Mouse (Mus musculus) 3134 (cell line): ENCODE data around the gene Mcm2.

Experiments used
- DNase-seq: peaks from one replicate; pipeline ENCODE4 v3.0.0-alpha.2; 2011; ENCODE audit warnings: low spot score; ENCODE audit not compliant: insufficient read length; ENCODE audit errors: extremely low read depth

Mcm2 gene

DNA sequence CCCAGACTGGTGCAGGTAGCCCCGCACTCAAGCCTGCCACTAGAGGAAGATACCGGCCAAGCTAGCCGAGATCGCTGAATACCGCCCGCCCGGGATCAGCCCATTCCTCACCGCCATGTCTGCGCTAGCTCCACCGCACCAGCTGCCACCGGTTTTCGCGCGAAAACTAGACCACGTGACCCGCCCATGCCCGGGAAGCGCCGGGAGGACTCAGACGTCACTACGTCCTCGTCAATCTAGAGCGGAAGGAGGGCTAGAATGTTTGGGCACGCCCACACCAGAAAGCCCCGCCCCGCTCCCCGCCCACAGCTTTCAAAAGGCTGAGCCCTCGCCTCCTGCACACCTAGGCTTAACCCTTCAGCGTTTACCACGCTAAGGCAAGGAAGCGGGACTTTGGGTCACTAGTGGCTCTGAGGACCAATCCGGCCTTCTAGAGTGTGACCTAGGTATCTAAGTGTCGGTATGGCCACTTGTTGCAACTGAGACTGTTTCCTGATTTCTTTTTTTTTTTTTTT, at the start of gene Mcm2:
TSS of gene Mcm2 (minus strand) at position 247 of the 515 bp plus-strand sequence.
- DNase-seq, result peak; percentile 94

- DNase-seq, result no peak
These were observed 49.2 kb upstream of the Mcm2 start for GRCm38 (mm10) chr6:88947771-88948170.

DNA sequence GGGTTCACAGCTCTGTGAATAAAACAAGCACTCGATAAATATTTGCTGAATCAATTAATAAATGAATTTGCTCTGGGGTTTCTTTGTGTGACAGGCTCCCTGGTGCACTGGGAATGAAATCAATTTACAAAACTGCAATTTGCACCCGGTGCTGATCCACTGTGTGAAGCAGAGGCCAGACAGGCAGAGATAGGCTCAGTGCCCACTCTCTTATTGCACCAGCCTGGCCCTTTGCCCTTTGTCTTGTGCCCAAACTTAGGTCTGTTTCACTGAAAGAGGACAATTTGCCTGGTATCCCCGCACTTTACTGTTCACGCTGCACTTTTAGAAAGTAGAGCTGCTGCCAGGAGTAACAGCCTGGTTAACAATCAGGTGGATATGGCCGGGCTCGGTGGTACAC, 47.9 kb upstream of the Mcm2 start:
- DNase-seq, result no peak

- no peak for DNase-seq
These were observed 45.1 kb upstream of the Mcm2 start for GRCm38 (mm10) chr6:88943666-88944065.

DNA sequence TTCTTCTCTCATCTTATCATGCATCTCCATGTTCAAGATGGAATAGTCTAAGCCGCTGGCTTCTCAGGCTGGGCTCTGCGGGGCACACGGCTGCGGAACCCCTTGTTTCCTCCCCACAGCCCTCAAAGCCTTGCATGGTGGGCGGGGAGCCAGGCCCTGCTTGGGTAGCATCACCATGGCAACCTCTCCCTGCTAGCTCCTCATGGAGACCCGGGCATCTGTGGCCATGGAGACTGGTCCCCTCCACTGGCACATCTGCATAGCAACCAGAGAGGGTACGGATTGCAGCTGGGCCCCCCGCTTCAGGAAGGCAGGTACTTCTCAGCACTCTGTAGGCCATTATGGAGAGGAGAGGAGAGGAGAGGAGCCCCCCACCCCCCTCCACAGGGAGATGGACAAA, 44.0 kb upstream of the Mcm2 start:
- DNase-seq, result no peak

DNA sequence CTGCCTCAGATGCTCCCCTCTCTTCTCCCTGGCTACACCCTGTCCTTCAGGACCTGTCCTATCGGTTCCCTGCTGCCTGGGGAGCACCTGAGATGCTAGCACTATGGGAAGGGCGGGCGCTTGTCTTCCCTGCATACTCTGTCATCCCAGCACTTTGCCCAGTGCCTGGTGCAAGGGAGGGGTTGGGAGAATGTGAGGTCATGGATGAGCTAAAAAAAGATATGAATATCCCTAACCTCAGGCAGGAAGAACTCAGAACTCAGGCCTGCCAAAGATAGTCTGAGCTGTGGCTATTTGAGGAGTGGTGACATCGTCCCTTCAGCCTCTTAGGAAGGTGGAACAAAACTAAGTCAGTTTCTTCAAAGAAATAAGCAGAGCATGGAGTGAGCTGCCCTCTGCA, 43.0 kb upstream of the Mcm2 start:
- peak; percentile 63 for DNase-seq

- peak; percentile 78 for DNase-seq
These were observed 41.7 kb upstream of the Mcm2 start for GRCm38 (mm10) chr6:88940090-88940916.

DNA sequence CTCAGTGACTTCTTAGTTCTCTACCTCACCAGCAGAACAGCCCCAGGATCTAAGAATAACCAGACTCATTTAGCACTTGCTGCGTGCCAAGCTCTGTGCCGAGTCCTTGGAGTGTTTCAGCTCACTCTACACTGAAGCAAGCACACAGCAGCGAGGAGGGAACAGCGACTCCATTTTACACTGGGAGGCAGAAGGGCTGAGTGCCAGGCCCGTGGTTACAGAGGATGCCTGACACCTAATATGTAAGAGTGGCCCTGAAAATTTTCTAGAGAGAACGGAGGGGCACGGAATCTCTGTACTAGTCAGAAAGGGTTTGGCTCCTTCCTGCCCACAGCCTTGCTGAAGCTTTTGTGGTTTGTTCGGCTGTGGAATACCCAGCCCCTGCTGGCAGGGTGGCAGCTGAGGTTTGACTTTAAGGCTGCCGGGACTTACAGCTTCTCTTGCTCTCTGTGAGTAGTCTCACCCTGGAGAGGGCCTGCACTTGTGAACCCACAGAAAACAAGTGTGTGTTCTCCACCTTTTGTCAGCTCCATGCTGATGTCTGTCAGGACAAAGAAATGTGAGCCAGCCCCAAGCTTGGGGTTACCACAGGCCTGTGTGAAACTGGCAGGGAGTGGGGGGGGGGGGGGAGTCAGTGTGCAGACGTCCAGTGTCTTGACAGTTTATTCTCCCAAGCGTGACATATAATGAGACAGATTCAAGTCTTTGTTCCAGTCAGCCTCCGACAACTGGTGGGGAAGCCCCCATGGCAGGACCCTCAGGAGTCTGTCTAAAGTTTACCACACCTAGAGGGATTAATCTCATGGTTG, 40.9 kb upstream of the Mcm2 start:
- peak; percentile 79 for DNase-seq

DNA sequence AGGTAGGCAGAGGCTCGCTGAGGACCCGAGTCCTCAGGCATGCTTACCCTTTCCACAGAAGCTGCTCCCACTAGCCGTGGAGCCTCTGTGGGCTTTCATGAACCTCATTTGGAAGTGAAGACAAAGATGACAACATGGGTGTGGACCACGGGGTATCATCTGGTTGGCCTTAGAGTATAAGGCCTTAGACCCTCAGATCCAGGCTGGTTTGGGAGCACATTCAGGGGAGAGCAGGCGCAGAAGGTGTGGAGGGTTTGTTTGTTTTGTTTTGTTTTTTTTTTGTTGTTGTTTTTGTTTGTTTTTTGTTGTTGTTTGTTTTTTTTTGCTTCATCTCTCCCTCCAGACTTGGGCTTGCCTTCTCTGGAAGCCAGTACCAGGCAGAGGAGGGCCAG, 40.1 kb upstream of the Mcm2 start:
- no peak for DNase-seq

GRCm38 (mm10) chr6:88937971-88938663, 39.5 kb upstream of the Mcm2 start:
- DNase-seq, result no peak

DNA sequence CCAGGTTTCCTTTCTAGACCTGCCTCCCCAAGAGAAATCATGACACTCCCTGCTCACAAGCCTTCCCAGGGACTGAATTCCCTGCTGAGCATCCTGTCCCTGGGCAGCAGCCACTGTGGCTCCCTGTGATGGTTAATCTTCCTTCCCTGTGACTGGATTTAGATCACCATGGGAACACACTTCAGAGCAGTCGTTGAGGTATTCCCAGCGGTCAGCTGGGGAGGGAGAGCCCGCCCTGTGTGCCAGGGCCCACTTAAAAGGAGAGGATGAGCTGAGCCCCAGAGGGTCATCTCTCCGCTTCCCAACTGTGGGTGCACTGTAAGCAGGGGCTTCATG, 38.6 kb upstream of the Mcm2 start:
- no peak for DNase-seq

- DNase-seq, result no peak
These were observed 38.0 kb upstream of the Mcm2 start for GRCm38 (mm10) chr6:88936342-88937213.

DNA sequence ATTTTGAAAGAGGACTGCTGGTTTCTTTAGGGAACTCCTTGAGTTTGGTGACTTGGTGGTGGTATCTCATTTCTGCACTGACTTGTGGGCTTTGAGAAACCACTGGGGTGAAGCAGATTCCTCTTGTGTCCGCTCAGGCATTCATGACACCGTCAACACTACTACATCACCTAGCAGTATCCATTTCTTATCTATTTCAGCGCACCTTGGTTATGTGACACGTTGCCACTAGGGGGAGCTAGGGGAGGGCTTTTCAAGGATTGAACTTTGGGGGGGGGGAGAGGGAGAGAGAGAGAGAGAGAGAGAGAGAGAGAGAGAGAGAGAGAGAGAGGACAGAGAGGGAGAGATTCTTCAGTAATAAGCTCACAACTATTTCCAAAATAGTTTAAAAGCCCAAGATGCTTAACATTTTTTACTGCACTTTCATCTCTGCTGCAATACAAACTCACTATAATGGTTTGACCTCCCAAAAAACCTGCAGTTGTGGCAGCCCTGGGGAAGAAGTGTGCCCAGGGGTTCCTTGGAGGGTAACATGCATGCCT, 37.2 kb upstream of the Mcm2 start:
- DNase-seq, result no peak

GRCm38 (mm10) chr6:88934816-88935215, 36.2 kb upstream of the Mcm2 start:
- DNase-seq, result peak; percentile 67

- DNase-seq, result no peak
These were observed 35.6 kb upstream of the Mcm2 start for GRCm38 (mm10) chr6:88934132-88934531.

DNA sequence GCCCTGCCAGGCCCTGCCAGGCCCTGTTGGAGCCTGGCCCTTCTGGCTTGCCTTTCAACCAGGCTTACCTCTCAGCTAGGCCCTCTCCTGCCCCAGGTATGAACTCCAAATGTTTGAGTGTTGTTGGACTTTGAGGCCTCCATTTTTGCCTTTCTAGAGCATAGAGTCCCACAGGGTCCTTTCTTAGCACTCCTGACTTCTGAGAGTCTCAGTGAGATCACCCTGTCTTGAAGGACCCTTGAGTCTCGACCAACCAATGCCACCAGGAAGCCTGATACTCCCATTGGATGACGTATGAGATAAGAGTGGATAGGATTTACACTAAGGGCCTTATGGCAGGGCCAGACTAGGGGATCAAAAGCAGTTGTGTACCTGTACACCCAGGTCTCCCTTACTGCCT, 32.9 kb upstream of the Mcm2 start:
- no peak for DNase-seq

- DNase-seq, result no peak
These were observed 31.5 kb upstream of the Mcm2 start for GRCm38 (mm10) chr6:88930049-88930448.

DNA sequence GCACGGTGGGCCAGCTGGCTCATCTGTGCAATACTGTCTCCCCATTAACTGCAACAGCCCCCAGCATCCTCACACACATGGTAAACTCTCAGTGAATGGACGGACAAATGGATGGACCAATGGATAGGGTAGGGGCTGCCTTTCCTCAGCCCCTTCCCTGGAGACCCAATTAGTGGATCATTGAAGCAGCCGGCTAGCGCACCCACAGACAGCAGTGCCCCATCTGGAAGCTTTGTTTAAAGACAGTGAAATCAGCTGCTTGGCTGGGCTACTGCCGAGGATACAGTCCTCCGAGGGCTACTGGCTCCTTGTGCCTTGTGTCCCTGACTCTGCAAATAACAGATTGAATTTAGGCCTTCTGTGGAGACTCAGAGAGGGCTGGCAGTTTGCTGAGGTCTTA, 30.9 kb upstream of the Mcm2 start:
- DNase-seq, result no peak

GRCm38 (mm10) chr6:88928576-88928975, 30.0 kb upstream of the Mcm2 start:
- no peak for DNase-seq

DNA sequence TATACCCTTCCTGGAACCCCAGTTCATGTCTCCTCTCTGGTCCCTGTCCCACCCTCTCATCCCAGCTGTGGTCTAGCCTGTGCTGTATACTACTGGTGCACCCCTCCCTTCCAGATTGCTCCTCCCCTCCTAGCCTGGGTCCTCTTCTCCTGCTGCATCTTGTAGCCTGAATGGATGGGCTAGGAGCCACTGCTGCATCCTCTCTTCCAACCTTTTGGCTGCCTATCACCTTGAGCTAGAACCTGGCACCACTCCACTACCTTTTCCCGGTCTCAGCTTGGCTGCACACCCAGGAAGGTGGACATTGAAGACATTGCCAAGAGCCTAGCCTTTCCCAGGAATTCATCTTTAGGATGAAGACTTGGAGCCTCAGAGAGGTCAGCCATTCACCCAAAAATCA, 29.4 kb upstream of the Mcm2 start:
- no peak for DNase-seq
